Mouse (Mus musculus): ENCODE measurements around the gene Sypl2.

DNA sequence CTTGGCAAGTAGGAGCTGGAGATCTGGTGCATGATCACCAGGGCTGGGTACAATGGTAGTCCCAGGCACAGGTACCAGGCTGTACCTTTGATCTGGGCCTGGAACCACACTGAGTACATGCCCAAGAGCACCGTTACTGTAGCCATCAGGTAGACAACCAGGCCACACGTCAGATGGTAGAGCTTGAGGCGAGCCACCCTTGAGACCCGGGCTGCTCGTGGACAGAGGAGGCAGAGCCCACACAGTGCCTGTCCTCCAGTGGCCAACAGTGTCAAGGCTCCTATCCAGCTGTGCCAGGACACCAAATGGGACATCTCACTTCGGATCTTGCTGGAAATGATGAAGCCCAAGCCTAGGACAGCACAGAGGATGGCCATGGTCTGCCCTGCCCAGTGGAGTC, 27.2 kb downstream of the Sypl2 start:
- no peak for TF ChIP-seq FLI1 (IDR thresholded peaks at IDR 0.05; ENCODE audit: low read length)
- TF ChIP-seq GATA1 (IDR thresholded peaks at IDR 0.05; ENCODE audit: borderline replicate concordance, low read length) = no peak
